Mouse (Mus musculus): ENCODE measurements at regions not wholly inside any gene's neighbourhood (a gene's known extent, or its start where the extent isn't known, plus 50 kb on each side); places are given as distances from the start of the nearest gene placed in this dataset.

- Histone ChIP-seq H3K27ac (replicated peaks; ENCODE audit: low read depth, low read length) (no peak overlapping the region), H3K9me3 (ENCODE audit: control insufficient read depth, low read length) (no peaks in the 10 kb centered on the region), H3K9ac (ENCODE audit: low read depth, low read length) (no peak overlapping the region), H3K4me3 (ENCODE audit: low read depth, low read length) (no peak overlapping the region), H3K4me1 (ENCODE audit: control insufficient read depth, insufficient read depth, low read length) (no peaks in the 10 kb centered on the region), H3K4me2 (ENCODE audit: low read depth, low read length) (no peak overlapping the region), H3K27me3 (replicated peaks; ENCODE audit: control insufficient read depth, insufficient read depth, low read length) (no peaks in the 10 kb centered on the region), H3K36me3 (ENCODE audit: control insufficient read depth, insufficient read depth, low read length) (no peaks in the 10 kb centered on the region)
- 92% methylated on average over 5 of the region's 5 CpGs for WGBS
- ATAC-seq (ENCODE audit: low read depth) (no peak), DNase-seq (ENCODE audit: low spot score) (no peak)
Observed at GRCm38 (mm10) chr10:111583744-111584152, 77.7 kb downstream of the Phlda1 start.

- no peaks in the 10 kb centered on the region for H3K9me3 ChIP-seq (ENCODE audit: control insufficient read depth, low read length)
- no peaks in the 10 kb centered on the region for H3K4me1 ChIP-seq (ENCODE audit: control insufficient read depth, insufficient read depth, low read length)
- ATAC-seq (ENCODE audit: low read depth) = no peak
- no peaks in the 10 kb centered on the region for H3K36me3 ChIP-seq (ENCODE audit: control insufficient read depth, insufficient read depth, low read length)
- WGBS = 53% methylated on average over 4 of the region's 4 CpGs
- H3K4me3 ChIP-seq (ENCODE audit: low read depth, low read length) = no peak overlapping the region
- H3K9ac ChIP-seq (ENCODE audit: low read depth, low read length) = no peak overlapping the region
- H3K4me2 ChIP-seq (ENCODE audit: low read depth, low read length) = no peak overlapping the region
- H3K27me3 ChIP-seq (replicated peaks; ENCODE audit: control insufficient read depth, insufficient read depth, low read length) = no peaks in the 10 kb centered on the region
- no peak overlapping the region for H3K27ac ChIP-seq (replicated peaks; ENCODE audit: low read depth, low read length)
- no peak for DNase-seq (ENCODE audit: low spot score)
Observed at GRCm38 (mm10) chr10:111587891-111588611, 82.0 kb downstream of the Phlda1 start.

GRCm38 (mm10) chr10:111589186-111589585, 83.1 kb downstream of the Phlda1 start:
- H3K36me3 ChIP-seq (ENCODE audit: control insufficient read depth, insufficient read depth, low read length) = no peaks in the 10 kb centered on the region
- no peak overlapping the region for H3K9ac ChIP-seq (ENCODE audit: low read depth, low read length)
- 63% methylated on average over 3 of the region's 3 CpGs for WGBS
- no peaks in the 10 kb centered on the region for H3K4me1 ChIP-seq (ENCODE audit: control insufficient read depth, insufficient read depth, low read length)
- DNase-seq (ENCODE audit: low spot score) = no peak
- H3K4me3 ChIP-seq (ENCODE audit: low read depth, low read length) = no peak overlapping the region
- ATAC-seq (ENCODE audit: low read depth) = no peak
- no peaks in the 10 kb centered on the region for H3K9me3 ChIP-seq (ENCODE audit: control insufficient read depth, low read length)
- no peak overlapping the region for H3K4me2 ChIP-seq (ENCODE audit: low read depth, low read length)
- no peak overlapping the region for H3K27ac ChIP-seq (replicated peaks; ENCODE audit: low read depth, low read length)
- no peaks in the 10 kb centered on the region for H3K27me3 ChIP-seq (replicated peaks; ENCODE audit: control insufficient read depth, insufficient read depth, low read length)

- Histone ChIP-seq H3K27ac (replicated peaks; ENCODE audit: low read depth, low read length) (no peak overlapping the region), H3K4me2 (ENCODE audit: low read depth, low read length) (no peak overlapping the region), H3K4me1 (ENCODE audit: control insufficient read depth, insufficient read depth, low read length) (no peaks in the 10 kb centered on the region), H3K9ac (ENCODE audit: low read depth, low read length) (no peak overlapping the region), H3K27me3 (replicated peaks; ENCODE audit: control insufficient read depth, insufficient read depth, low read length) (no peaks in the 10 kb centered on the region), H3K36me3 (ENCODE audit: control insufficient read depth, insufficient read depth, low read length) (no peaks in the 10 kb centered on the region), H3K9me3 (ENCODE audit: control insufficient read depth, low read length) (no peaks in the 10 kb centered on the region), H3K4me3 (ENCODE audit: low read depth, low read length) (no peak overlapping the region)
- ATAC-seq (ENCODE audit: low read depth) (no peak), DNase-seq (ENCODE audit: low spot score) (no peak)
- WGBS = 36% methylated on average over 2 of the region's 2 CpGs
Observed at GRCm38 (mm10) chr10:111592416-111593149, 86.5 kb downstream of the Phlda1 start.

DNA sequence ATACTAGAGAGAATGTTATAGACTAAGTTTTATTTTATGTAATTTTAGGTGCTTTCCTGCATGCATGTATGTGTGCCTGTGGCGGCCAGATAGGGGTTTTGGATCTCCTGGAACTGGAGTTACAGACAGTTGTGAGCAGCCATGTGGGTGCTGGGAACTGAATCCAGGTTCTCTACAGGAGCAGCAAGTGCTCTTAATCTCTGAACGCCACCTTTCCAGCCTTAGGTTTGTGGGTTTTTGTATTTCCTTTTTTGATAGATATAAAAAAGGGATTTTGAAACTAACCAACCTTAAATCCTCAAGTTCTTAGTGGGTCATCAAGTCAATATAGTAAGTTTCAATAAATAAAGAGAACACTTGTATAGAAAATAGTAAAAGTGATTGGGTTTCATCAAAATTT, 87.2 kb downstream of the Phlda1 start:
- DNase-seq (ENCODE audit: low spot score) (no peak), ATAC-seq (ENCODE audit: low read depth) (no peak)
- H3K4me1 ChIP-seq (ENCODE audit: control insufficient read depth, insufficient read depth, low read length) = no peaks in the 10 kb centered on the region
- H3K27ac ChIP-seq (replicated peaks; ENCODE audit: low read depth, low read length) = no peak overlapping the region
- H3K4me3 ChIP-seq (ENCODE audit: low read depth, low read length) = no peak overlapping the region
- no peaks in the 10 kb centered on the region for H3K36me3 ChIP-seq (ENCODE audit: control insufficient read depth, insufficient read depth, low read length)
- no peak overlapping the region for H3K4me2 ChIP-seq (ENCODE audit: low read depth, low read length)
- no peaks in the 10 kb centered on the region for H3K27me3 ChIP-seq (replicated peaks; ENCODE audit: control insufficient read depth, insufficient read depth, low read length)
- H3K9ac ChIP-seq (ENCODE audit: low read depth, low read length) = no peak overlapping the region
- H3K9me3 ChIP-seq (ENCODE audit: control insufficient read depth, low read length) = no peaks in the 10 kb centered on the region
- WGBS = 92% methylated on average over 2 of the region's 2 CpGs

DNA sequence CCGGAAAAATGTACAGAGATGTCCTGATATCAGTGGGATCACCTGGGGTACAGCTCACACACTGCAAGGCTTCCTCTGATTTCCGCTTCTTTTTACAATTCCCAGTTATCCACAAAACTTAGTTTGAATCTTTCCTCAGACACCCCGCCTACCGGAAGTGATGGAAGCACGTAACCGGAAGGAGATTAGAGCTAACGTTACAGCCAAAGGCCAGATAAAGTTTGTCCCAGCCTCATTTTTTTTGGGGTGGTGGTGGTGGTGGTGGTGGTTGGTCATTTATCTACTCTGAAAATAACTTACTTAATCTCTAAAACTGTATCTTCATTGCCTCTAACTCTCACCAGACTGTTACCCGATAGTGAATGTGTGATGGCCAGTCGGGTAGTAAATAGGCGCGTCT, 88.1 kb downstream of the Phlda1 start:
- no peak for ATAC-seq (ENCODE audit: low read depth)
- H3K4me2 ChIP-seq (ENCODE audit: low read depth, low read length) = no peak overlapping the region
- 85% methylated on average over 11 of the region's 11 CpGs for WGBS

GRCm38 (mm10) chr10:111594651-111595050, 88.6 kb downstream of the Phlda1 start:
- Histone ChIP-seq H3K36me3 (ENCODE audit: control insufficient read depth, insufficient read depth, low read length) (no peaks in the 10 kb centered on the region), H3K27me3 (replicated peaks; ENCODE audit: control insufficient read depth, insufficient read depth, low read length) (no peaks in the 10 kb centered on the region), H3K4me3 (ENCODE audit: low read depth, low read length) (no peak overlapping the region), H3K4me1 (ENCODE audit: control insufficient read depth, insufficient read depth, low read length) (peaks cover 9% of the 10 kb centered on the region), H3K27ac (replicated peaks; ENCODE audit: low read depth, low read length) (no peak overlapping the region), H3K4me2 (ENCODE audit: low read depth, low read length) (no peak overlapping the region), H3K9ac (ENCODE audit: low read depth, low read length) (no peak overlapping the region), H3K9me3 (ENCODE audit: control insufficient read depth, low read length) (no peaks in the 10 kb centered on the region)
- DNase-seq (ENCODE audit: low spot score) (no peak), ATAC-seq (ENCODE audit: low read depth) (no peak)
- WGBS = 75% methylated on average over 10 of the region's 10 CpGs

More for the DNA sequence above, 88.1 kb downstream of the Phlda1 start:
- Histone ChIP-seq H3K4me1 (ENCODE audit: control insufficient read depth, insufficient read depth, low read length) (peaks cover 4% of the 10 kb centered on the region; the same call in 1 of the 2 replicates), H3K27ac (replicated peaks; ENCODE audit: low read depth, low read length) (no peak overlapping the region), H3K9me3 (ENCODE audit: control insufficient read depth, low read length) (no peaks in the 10 kb centered on the region), H3K4me3 (ENCODE audit: low read depth, low read length) (no peak overlapping the region), H3K9ac (ENCODE audit: low read depth, low read length) (no peak overlapping the region), H3K36me3 (ENCODE audit: control insufficient read depth, insufficient read depth, low read length) (no peaks in the 10 kb centered on the region), H3K27me3 (replicated peaks; ENCODE audit: control insufficient read depth, insufficient read depth, low read length) (no peaks in the 10 kb centered on the region)
- no peak for DNase-seq (ENCODE audit: low spot score)

GRCm38 (mm10) chr10:111595513-111595995, 89.5 kb downstream of the Phlda1 start:
- Histone ChIP-seq H3K4me1 (ENCODE audit: control insufficient read depth, insufficient read depth, low read length) (peaks cover 18% of the 10 kb centered on the region), H3K36me3 (ENCODE audit: control insufficient read depth, insufficient read depth, low read length) (no peaks in the 10 kb centered on the region), H3K4me3 (ENCODE audit: low read depth, low read length) (no peak overlapping the region), H3K27ac (replicated peaks; ENCODE audit: low read depth, low read length) (no peak overlapping the region), H3K9me3 (ENCODE audit: control insufficient read depth, low read length) (no peaks in the 10 kb centered on the region), H3K27me3 (replicated peaks; ENCODE audit: control insufficient read depth, insufficient read depth, low read length) (no peaks in the 10 kb centered on the region), H3K4me2 (ENCODE audit: low read depth, low read length) (no peak overlapping the region), H3K9ac (ENCODE audit: low read depth, low read length) (no peak overlapping the region)
- DNase-seq (ENCODE audit: low spot score) (no peak), ATAC-seq (ENCODE audit: low read depth) (no peak)
- 53% methylated on average over 8 of the region's 8 CpGs for WGBS

Data from embryonic facial prominence, embryonic 14.5 days (tissue).